ENCODE assay signal across 9 mouse cellular contexts in the genomic region with DNA sequence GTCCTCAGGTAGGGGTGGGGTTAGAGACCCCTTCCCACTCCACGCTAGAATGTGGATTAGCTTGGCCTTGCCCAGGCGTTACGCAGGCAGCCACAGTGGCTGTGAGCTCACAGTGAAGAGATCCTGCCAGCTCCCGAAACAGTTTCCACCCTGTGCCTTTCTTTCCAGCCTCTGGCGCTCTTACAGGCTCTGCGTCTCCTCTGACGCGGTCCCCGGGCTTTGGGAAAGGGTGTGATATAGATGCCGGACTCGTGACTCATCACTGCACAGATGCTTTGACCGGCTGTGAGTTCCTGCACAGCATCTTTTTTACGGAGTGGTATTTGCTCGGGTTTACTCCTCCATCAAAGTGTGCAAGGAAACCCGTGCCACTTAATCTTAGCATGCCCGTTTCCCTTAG. TPM values are rescaled to one million over a fixed set of nuclear protein-coding genes. Genes with fewer than 3 reads are reported as not detected.
DNase-seq lines count a peak whose midpoint lies in the region; ATAC-seq and TF ChIP-seq lines count a peak whose summit lies in the region.
"Had no signal": no experiment of that assay in that cellular context is flagged by ENCODE, and none has a peak within 500 bp of the region (broad histone marks: within the 10 kb centered on the region; RNA-seq: fewer than 3 reads in every experiment).

No protein-coding gene starts in this region.

- WGBS in heart, embryonic 10.5 days: 85% methylated on average over 16 of the region's 16 CpGs
- 84% methylated on average over 16 of the region's 16 CpGs for WGBS in kidney, embryonic 15.5 days
- 87% methylated on average over 16 of the region's 16 CpGs for WGBS in kidney, embryonic 14.5 days

- no peaks in the 10 kb centered on the region for H3K9me3 ChIP-seq in heart, embryonic 10.5 days
- no peaks in the 10 kb centered on the region for H3K9me3 ChIP-seq in kidney, embryonic 15.5 days (replicated peaks)
- no peaks in the 10 kb centered on the region for H3K9me3 ChIP-seq in kidney, embryonic 14.5 days (ENCODE audit: control insufficient read depth, low read length)
- H3K9me3 ChIP-seq: midbrain, embryonic 10.5 days had no signal

- H3K36me3 ChIP-seq in heart, embryonic 10.5 days: peaks cover 18% of the 10 kb centered on the region
- H3K36me3 ChIP-seq in myocyte (ENCODE audit: control insufficient read depth, insufficient read depth): peaks cover 12% of the 10 kb centered on the region
- no peaks in the 10 kb centered on the region for H3K36me3 ChIP-seq in kidney, embryonic 15.5 days
- H3K36me3 ChIP-seq in kidney, embryonic 14.5 days (ENCODE audit: control insufficient read depth, insufficient read depth, low read length): no peaks in the 10 kb centered on the region
- H3K36me3 ChIP-seq: midbrain, embryonic 10.5 days had no signal

- intact Hi-C loops in heart, postnatal 10 days (cut with DNase I): loop anchor here (2.0 to 10.0 kb wide), 4 partner anchors 46 to 959 kb away; partner anchors contain the start of gene Snx7

- H3ac ChIP-seq in myocyte (ENCODE audit: control insufficient read depth, insufficient read length): no peak overlapping the region

- H3K4me3 ChIP-seq in heart, embryonic 10.5 days: no peak overlapping the region
- H3K4me3 ChIP-seq in cortical plate, adult 2 months (ENCODE audit: insufficient read depth, low read length): peak overlapping the region; percentile 12; the same call in 1 of the 2 replicates
- H3K4me3 ChIP-seq in myocyte: no peak overlapping the region
- no peak overlapping the region for H3K4me3 ChIP-seq in kidney, embryonic 15.5 days (replicated peaks)
- H3K4me3 ChIP-seq in kidney, embryonic 14.5 days (ENCODE audit: low read length): no peak overlapping the region
- H3K4me3 ChIP-seq: midbrain, embryonic 10.5 days had no signal

- no peak for TF ChIP-seq CTCF in cortical plate, adult 2 months (IDR thresholded peaks at IDR 0.05; ENCODE audit: extremely low read depth, insufficient read depth, low read length)

- no peak for ATAC-seq in kidney, embryonic 15.5 days (replicated peaks; ENCODE audit: low FRiP score)
- no peak for ATAC-seq in kidney, embryonic 14.5 days (ENCODE audit: low FRiP score, low TSS enrichment)

- no peak overlapping the region for H3K27ac ChIP-seq in heart, embryonic 10.5 days
- H3K27ac ChIP-seq in cortical plate, adult 2 months (ENCODE audit: insufficient read depth, low read length): peak overlapping the region; percentile 17; the same call in 1 of the 2 replicates
- H3K27ac ChIP-seq in kidney, embryonic 15.5 days: no peak overlapping the region
- H3K27ac ChIP-seq in kidney, embryonic 14.5 days (ENCODE audit: low read depth, low read length): no peak overlapping the region
- H3K27ac ChIP-seq: midbrain, embryonic 10.5 days had no signal

- no peaks in the 10 kb centered on the region for H3K79me2 ChIP-seq in myocyte (ENCODE audit: control insufficient read depth, insufficient read depth)

- H3K4me2 ChIP-seq in myocyte (ENCODE audit: low read depth): peak overlapping the region; percentile 85
- no peak overlapping the region for H3K4me2 ChIP-seq in kidney, embryonic 15.5 days
- no peak overlapping the region for H3K4me2 ChIP-seq in kidney, embryonic 14.5 days (replicated peaks; ENCODE audit: low read depth, low read length)

- no peak overlapping the region for H3K9ac ChIP-seq in kidney, embryonic 15.5 days
- no peak overlapping the region for H3K9ac ChIP-seq in kidney, embryonic 14.5 days (ENCODE audit: low read depth, low read length)

- H3K4me1 ChIP-seq in heart, embryonic 10.5 days: no peaks in the 10 kb centered on the region
- H3K4me1 ChIP-seq in cortical plate, adult 2 months (ENCODE audit: control insufficient read depth, insufficient read depth, low read length): peaks cover 1% of the 10 kb centered on the region; the same call in 1 of the 2 replicates
- no peaks in the 10 kb centered on the region for H3K4me1 ChIP-seq in kidney, embryonic 15.5 days
- no peaks in the 10 kb centered on the region for H3K4me1 ChIP-seq in kidney, embryonic 14.5 days (ENCODE audit: control insufficient read depth, insufficient read depth, low read length)
- H3K4me1 ChIP-seq: midbrain, embryonic 10.5 days had no signal

- 0 out of 2 replicates have a peak, but pooled peaks have one; percentile 11 for TF ChIP-seq POLR2A in cortical plate, adult 2 months (IDR thresholded peaks at IDR 0.05; ENCODE audit: extremely low read depth, insufficient read depth, low read length)
- TF ChIP-seq POLR2A in myocyte (IDR thresholded peaks at IDR 0.05; ENCODE audit: insufficient read length, low read depth): peak; percentile 57

- no peaks in the 10 kb centered on the region for H3K27me3 ChIP-seq in heart, embryonic 10.5 days (ENCODE audit: insufficient read depth, poor library complexity, severe bottlenecking)
- H3K27me3 ChIP-seq in myocyte (ENCODE audit: control insufficient read depth, insufficient read depth, insufficient read length): no peaks in the 10 kb centered on the region
- H3K27me3 ChIP-seq in kidney, embryonic 15.5 days: no peaks in the 10 kb centered on the region
- H3K27me3 ChIP-seq in kidney, embryonic 14.5 days (ENCODE audit: control insufficient read depth, insufficient read depth, low read length): no peaks in the 10 kb centered on the region

- peak; percentile 63 to 74 for DNase-seq in heart, adult 18-20 months
- DNase-seq in heart, embryonic 10.5 days (ENCODE audit: low spot score): no peak
- DNase-seq in heart, postnatal 10 days: peak; percentile 58 to 68
- no peak for DNase-seq in adrenal gland, postnatal 25 days

TF ChIP-seq in myocyte, 11 proteins besides CTCF, POLR2A, EP300 and RAD21:
- TF ChIP-seq USF1 (IDR thresholded peaks at IDR 0.05; ENCODE audit: low read depth) (peak; percentile 13), TCF12 (IDR thresholded peaks at IDR 0.05; ENCODE audit: insufficient read depth, poor library complexity, severe bottlenecking) (peak; percentile 27), MAX (IDR thresholded peaks at IDR 0.05; ENCODE audit: low read depth) (no peak), SRF (IDR thresholded peaks at IDR 0.05; ENCODE audit: control insufficient read depth, insufficient read length, low read depth) (no peak), MYOG (IDR thresholded peaks at IDR 0.05; ENCODE audit: control insufficient read depth in 1 of 3, insufficient read depth in 1 of 3, insufficient read length in 2 of 3, low read depth in 2 of 3) (peak in 2 of 3 experiments; percentile 18 to 81), MYOD1 (IDR thresholded peaks at IDR 0.05; ENCODE audit: control insufficient read depth in 1 of 3, insufficient read length in 2 of 3, low read depth in 2 of 3) (peak in 2 of 3 experiments; percentile 73 to 76), E2F4 (IDR thresholded peaks at IDR 0.05; ENCODE audit: insufficient read depth) (no peak), CEBPB (IDR thresholded peaks at IDR 0.05; ENCODE audit: insufficient read depth, poor library complexity, severe bottlenecking) (no peak), TCF3 (IDR thresholded peaks at IDR 0.05; ENCODE audit: insufficient read length, low read depth) (no peak), POLR2AphosphoS2 (IDR thresholded peaks at IDR 0.05; ENCODE audit: insufficient read length, low read depth) (peak; percentile 32), REST (IDR thresholded peaks at IDR 0.05; ENCODE audit: insufficient read depth, insufficient read length) (no peak)

RNA-seq across cellular contexts. Expression of gene Frrs1, which starts 46.6 kb away (rescaled TPM):
- total RNA-seq in heart, adult 18-20 months (2021): 1 to 10 TPM; 2.6 to 4.8 TPM
- 24.8 and 32.7 TPM in 2 replicates for polyA plus RNA-seq in heart, embryonic 10.5 days (2016; fragmentation: Nextera tagmentation; extraction: Ambion mirVana)
- polyA plus RNA-seq in cortical plate, adult 2 months (2012; rRNA removed): 1.1 and 1.7 TPM in 2 replicates
- total RNA-seq in heart, postnatal 10 days (2021): 1 to 10 TPM; 6.6 to 7.7 TPM
- polyA plus RNA-seq in myocyte (2012; fragmentation: generic; extraction: Trizol): 12.7 TPM
- 22.6 and 31.4 TPM in 2 replicates for total RNA-seq in adrenal gland, postnatal 25 days (2021)
- polyA plus RNA-seq in kidney, embryonic 15.5 days (2015; fragmentation: Nextera tagmentation; extraction: Ambion mirVana): 22.7 and 23.5 TPM in 2 replicates
- 20.2 and 21.2 TPM in 2 replicates for polyA plus RNA-seq in kidney, embryonic 14.5 days (2014; fragmentation: Nextera tagmentation; extraction: Ambion mirVana)

Comparison
In these comparisons a context has a peak if more than half of its experiments do, and no peak if none do; other contexts are left out.
1. DNase-seq: peak in heart, adult 18-20 months (2 of 2) and heart, postnatal 10 days (2 of 2); none in heart, embryonic 10.5 days (single experiment) and adrenal gland, postnatal 25 days (single experiment).